Mouse (Mus musculus): Measurements from ENCODE around the gene Zscan4b.
"Not testable (repeated sequence)": the region's sequence is repeated elsewhere in the genome, so short reads cannot be mapped to it uniquely, and the experiment has no call there.

Zscan4b gene

DNA sequence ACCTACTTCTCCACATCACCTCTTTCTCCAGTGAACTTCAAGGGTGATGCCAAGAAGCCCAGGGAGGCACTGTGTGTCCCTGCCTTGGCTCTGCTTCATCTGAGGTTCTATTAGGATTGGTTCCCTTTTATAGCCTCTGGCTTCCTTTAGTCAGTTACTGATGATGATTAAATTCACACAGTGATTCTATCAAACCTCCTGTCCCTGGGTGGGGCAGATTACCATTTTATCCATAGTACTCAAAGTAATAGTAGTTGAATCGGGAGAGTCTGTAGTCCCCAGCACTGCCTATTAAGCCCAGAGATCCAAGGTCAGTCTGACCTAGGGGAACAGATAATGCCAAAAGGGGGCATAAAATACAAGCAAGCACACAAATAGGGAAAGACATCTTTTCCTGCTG lies at the start of gene Zscan4b:
Gene Zscan4b, minus strand, starts transcription at position 101 of the 400 bp plus-strand sequence.
- DNase-seq (ENCODE audit: low spot score), result not testable (repeated sequence)
